Mouse (Mus musculus) embryo, embryonic 9.5 days (tissue): ENCODE measurements around the gene Srcap.
"Not testable (repeated sequence)": the region's sequence is repeated elsewhere in the genome, so short reads cannot be mapped to it uniquely, and the experiment has no call there.

Experiments
- DNase-seq: peaks from one replicate; pipeline ENCODE4 v3.0.0-alpha.2; 2017; ENCODE audit errors: extremely low spot score

Gene Srcap

DNA sequence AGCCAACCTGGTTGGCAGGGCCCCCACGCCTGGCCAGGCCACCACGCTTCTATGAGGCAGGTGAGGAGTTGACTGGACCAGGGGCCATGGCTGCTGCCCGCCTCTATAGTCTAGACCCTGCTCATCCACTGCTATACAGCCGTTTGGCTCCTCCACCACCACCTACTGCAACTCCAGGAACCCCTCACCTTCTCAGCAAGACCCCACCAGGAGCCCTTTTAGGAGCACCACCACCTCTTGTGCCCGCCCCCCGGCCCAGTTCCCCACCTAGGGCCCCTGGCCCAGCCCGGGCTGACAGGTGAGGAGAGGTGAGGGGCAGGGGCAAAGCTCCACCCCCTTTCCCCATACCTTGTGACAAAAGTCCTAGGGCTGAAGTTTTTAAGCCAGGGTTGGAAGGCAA lies 21.8 kb upstream of the Srcap start:
- no peak for DNase-seq

DNA sequence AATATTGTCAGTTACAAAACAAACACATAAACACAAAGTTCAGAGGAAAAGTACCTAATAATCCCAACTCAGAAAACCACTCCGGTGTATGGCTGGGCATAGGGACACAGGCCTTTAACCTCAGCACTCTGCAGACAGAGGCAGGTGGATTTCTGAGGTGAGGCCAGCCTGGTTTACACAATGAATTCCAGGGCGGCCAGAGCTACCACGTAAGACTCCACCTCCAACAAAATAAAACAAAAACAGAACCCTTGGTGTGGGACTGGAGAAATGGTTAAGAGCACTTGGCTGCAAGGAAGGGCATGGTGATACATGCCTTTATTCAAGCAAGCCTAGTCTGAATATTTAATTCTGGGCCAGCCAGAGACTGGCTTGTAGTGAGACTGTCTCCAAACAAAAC lies 19.9 kb upstream of the Srcap start:
- no peak for DNase-seq

DNA sequence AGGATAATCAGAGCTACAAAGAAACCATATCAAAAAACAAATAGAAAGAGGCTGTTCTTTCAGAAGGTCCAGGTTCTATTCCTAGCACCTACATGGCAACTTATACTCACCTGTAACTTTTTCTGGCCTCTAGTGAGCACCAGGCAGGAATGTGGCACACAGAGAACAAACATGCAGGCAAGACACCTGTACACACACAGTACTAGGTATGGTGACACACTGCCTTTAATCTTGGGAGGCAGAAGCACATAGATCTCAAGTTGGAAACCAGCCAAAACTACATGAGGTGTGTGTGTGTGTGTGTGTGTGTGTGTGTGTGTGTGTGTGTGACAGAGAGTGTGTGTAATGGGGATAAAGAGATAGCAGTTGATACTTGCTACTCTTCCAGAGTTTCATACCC lies 17.1 kb upstream of the Srcap start:
- DNase-seq, result no peak

DNA sequence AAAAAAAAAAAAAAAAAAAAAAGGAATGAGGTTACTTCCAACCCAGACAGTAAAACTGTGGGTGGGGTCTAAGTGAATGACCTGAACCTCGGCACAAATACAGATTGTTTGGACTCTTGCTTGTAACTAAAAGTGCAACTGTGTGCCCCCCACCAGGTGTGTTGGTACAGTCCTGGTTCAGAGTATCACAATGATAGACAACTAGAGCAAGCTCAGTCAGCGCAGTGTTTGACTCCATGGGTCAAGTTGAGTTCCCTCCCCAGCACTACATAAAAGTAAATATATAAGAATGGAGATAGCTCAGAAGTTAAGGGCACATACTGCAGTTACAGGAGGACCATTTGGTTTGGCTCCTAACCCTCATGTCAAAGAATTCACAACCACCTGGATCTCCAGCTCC lies 14.4 kb upstream of the Srcap start:
- no peak for DNase-seq

DNA sequence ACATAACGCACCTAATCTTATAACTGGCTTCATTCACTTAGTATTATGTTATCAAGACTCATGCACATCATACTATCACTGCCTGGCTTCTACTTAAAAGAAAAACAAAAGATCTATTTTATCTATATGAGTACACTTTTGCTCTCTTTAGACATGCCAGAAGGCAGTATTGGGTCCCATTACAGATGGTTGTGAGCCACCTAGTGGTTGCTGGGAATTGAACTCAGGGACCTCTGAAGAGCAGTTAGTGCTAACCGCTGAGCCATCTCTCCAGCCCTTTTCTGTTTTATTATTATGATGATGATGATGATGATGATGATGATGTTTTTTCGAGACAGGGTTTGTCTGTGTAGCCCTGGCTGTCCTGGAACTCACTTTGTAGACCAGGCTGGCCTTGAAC lies 13.4 kb upstream of the Srcap start:
- DNase-seq, result no peak

DNA sequence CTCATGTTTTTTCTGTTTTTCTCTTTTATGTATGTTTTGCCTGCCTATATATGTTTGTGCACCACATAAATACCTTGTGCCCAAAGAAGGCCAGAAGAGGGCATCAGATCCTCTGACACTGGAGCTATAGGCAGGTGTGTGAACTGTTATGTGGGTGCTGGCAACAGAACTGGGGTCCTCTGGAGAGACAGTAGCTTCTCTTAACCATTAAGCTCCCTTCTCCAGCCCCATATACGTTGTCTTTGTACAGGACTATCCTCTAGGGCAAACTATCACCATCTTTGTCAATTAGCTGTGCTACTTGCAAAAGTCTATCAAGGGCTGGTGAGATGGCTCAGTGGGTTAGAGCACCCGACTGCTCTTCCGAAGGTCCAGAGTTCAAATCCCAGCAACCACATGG lies 3.5 kb upstream of the Srcap start:
- DNase-seq, result no peak

DNA sequence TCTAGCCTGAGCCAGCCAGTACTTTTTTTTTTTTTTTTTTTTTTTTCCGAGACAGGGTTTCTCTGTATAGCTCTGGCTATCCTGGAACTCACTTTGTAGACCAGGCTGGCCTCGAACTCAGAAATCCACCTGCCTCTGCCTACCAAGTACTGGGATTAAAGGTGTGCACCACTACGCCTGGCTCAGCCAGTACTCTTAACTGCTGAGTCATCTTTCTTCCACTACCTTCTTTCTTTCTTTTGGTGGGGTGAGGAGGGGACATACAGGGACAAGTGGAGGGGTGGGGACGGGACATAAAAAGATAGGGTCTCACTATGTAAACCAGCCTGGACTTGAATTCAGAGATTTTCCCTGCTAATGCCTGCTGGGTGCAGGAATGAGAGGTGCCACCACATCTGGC lies 2.0 kb upstream of the Srcap start:
- DNase-seq, result not testable (repeated sequence)

DNA sequence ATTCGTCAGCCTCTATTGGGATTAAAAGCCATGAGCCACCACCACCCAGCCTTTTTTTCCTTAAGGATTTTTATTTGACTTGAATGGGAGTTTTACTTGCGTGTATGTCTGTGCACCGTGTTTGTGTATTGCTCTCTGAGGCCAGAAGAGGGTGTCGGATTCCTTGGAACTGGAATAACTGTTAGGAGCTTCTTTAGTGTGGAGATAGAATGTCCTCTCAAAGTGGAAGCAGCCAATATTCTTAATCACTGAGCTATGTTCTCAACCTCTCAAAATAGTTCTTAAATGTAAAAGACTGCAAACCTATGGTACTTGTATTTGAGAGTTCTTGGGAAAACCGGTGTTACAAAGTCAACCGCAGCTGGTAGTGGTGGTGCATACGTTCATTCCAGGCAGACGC lies 542 bp upstream of the Srcap start:
- DNase-seq, result no peak

DNA sequence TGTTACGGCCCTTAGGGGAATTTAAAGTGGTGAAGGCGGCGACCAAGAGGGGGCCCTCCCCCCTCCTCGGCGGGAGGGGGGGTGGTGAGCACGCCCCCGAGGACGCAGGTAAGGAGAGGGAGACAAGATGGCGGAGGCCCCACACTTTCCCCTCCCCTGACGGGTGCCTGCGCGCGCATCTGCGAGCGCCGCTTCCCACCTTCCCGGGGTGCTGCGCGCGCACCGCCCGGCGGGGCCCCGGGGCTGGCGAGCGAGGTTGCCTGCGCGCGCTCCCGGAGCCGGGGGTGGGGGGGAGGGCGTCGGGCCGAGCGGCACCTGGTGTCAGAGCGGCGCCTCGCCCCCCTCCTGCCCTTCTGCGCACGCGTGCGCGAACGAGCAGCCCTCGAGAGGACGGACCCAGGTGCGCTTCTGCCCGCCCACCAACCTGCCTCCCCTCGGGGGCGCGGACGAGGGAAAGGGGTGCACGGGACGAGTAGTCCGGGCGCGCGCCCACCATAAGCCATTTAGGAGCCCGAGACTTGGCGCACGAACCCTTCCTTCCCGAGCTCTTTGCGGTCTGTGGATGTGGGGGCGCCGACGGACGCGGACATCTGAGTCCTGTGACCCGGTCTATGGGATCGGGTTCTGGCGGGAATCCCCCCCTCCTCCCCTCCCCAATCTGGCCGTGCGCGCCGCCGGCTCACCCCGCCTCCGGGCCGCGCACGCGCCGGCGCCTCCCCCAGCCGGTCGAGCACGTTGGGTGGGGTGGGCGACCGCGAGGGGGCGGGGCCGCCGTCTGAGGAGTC lies 640 bp downstream of the Srcap start:
- peak; percentile 92 for DNase-seq

DNA sequence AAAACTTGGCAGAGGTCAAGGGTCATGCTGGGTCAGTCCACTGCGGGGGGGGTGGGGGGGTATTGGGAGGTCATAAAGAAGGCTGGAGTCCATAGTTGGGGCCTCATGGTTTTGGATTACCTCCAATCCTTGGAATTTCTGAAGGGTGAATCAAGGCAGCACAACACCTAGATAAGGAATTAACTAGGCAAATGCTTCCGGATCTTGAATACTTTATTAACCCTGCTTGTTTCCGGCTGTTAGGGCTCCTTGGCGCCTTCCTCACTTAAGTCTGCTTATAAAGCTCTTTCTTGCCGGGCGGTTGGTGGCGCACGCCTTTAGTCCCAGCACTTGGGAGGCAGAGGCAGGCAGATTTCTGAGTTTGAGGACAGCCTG lies 1.2 kb downstream of the Srcap start:
- DNase-seq, result no peak

DNA sequence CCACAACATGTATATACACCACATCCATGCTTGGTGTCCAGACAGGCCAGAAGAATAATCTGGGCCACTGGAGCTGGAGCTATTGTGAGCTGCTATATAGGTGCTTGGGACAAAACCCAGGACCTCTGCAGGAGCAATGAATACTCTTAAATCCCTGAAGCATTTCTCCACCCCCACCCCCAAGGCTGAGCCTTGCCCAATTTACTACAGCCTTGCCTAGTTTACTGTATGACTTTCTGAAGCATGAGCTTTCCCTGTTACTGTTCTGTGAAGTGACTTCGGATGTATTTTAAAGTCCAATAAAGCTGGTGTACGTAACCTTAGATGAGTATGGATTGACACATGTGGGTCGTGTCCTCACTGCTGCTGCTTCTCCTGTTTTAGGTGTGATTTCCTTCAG lies 2.0 kb downstream of the Srcap start:
- no peak for DNase-seq

DNA sequence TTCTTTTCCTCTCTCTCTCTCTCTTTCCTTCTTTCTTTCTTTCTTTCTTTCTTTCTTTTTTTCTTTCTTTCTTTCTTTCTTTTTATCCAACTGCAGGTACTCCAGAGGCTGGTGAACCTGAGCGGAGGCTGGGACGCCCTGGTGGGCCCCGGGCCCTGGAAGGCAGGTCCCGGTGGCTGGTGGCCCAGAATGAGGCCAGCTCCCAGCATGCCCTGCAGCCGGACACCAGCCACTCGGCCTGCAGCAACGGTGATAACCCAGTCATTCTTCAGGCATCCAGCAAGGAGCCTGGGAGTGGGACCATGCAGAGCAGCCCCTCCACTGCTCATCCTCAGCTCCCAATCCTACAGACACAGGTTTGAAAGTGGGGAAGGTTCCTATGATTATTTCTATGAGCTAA lies 4.1 kb downstream of the Srcap start:
- no peak for DNase-seq

DNA sequence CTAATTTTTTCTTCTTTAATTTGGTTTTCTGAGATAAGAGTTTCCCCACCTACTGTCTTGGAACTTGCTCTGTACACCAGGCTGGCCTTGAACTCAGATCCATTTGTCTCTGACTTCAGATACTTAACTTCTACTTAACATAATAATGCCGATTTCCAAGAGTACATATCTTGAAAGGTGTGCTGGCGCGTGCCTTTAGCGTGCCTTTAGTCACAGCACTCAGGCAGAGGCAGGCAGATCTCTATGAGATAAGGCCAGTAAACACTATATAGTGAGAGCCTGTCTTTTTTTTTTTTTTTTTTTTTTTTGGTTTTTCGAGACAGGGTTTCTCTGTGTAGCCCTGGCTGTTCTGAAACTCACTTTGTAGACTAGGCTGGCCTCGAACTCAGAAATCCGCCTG lies 4.6 kb downstream of the Srcap start:
- no peak for DNase-seq

DNA sequence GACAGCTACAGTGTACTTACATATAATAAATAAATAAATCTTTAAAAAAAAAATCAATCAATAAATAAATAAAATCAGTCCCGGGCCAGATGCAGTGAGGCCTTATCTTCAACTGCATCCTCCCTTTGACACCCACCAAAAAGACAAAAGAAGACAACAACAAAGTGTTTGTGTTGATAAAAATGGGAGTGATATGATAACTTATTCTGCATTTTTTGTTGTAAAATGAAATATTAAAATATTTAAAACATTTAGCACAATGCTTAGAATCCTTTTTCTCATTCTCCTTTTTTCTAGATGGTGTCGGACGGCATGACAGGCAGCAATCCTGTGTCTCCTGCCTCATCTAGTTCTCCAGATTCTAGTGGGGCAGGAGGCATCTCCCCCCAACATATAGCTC lies 7.5 kb downstream of the Srcap start, which contains the start of gene Gm42715:
TSS of gene Gm42715 (plus strand) at position 301 of the 400 bp plus-strand sequence.
- DNase-seq, result no peak

DNA sequence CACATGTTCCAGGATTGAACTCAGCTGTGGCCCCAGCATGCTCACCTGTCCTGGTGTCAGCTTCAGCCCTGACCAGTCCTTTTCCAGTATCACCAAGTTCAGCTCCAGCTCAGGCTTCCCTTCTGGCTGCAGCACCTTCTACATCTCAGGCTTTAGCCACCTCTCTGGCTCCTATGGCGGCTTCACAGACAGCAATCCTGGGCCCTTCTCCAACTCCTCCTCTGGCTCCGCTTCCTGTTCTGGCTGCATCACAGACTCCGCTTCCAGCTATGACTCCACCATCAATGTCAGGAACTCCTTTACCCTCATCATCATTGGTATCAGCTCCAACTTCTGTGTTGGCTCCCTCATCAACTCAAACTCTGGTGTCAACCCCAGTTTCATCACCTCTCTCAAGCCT lies 29.9 kb downstream of the Srcap start:
- no peak for DNase-seq

DNA sequence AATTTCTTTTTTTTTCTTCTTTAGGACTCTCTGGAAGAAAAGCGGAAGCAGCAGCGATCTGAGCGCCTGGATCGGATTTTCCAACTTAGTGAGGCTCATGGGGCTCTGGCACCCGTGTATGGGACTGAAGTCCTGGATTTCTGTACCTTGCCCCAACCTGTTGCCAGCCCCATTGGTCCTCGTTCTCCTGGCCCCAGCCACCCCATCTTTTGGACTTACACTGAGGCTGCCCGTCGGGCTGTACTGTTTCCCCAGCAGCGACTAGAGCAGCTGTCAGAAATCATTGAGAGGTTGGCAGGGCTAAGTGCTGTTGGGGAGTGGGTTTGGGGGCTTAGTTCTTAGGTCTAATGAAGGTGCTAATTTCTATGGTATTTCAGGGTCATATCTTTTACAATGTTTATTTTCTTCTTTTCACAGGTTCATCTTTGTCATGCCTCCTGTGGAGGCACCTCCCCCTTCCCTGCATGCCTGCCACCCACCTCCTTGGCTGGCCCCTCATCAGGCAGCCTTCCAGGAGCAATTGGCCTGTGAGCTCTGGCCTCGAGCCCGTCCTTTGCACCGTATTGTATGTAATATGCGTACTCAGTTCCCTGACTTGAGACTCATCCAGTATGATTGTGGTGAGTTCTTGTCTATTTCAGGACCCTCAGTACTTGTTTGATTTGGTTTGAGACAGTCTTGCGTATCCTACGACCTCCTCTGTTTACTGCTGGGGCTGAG lies 37.5 kb downstream of the Srcap start:
- no peak for DNase-seq

DNA sequence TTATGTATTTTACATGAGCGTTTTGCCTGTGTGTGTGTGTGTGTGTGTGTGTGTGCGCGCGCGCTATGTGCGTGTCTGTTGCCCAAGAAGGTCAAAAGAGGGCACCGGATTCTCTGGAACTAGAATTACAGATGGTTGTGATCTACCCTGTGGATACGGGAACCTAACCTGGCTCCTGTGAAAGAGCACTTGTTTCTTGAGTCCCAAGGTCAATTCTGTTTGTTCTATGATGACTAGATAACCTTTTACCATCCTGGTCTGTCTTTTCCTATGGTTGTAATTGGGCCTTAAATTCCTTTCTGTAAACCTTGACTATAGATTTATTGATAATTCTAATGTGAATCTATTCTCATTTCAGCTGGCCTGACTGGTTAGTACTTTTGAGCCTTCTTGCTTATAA lies 39.8 kb downstream of the Srcap start:
- no peak for DNase-seq

DNA sequence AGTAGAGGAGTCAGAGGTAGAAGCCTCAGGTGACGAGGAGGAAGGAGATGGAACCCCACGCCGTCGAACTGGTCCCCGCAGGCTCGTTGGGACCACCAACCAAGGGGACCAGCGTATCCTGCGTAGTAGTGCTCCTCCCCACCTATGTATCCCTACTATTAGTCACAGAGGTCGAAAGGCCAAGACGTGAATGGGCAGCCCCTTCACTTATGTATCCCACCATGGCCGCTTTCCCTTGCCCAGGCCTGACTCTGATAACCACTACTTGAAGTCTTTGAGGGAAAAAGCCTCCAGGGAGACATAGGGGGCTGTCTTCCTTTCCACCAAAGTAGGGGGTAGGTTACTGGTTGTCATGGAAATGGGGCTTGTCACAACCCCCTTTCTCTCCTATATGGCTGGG lies 48.8 kb downstream of the Srcap start:
- DNase-seq, result no peak

DNA sequence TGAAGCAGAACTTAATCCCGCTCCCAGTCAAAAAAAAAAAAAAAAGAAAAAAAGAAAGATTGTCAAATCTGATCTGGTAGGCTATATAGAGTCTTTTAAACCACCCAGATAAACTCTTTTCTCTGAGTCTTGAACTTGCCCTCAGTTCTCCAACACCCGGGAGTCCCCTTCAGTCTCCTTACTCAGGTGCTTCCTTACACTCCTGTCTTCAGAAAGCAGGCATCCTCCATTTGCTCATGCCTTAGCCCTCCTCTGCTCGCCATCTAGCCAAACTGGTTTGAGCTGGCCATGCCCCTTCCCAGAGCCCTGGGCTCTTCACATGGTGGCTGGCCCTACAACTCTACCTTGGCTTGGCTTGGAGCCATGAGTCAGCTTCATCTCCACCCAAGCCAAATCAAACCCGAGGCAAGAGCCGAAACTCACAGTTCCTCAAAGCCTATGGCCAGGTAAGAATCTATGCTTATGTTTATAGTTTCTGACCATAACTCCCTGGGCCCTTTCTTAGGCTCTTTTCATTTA lies 49.6 kb downstream of the Srcap start, which contains the start of gene Tmem265:
TSS of gene Tmem265 (plus strand) at position 51 of the 519 bp plus-strand sequence.
- DNase-seq, result no peak

DNA sequence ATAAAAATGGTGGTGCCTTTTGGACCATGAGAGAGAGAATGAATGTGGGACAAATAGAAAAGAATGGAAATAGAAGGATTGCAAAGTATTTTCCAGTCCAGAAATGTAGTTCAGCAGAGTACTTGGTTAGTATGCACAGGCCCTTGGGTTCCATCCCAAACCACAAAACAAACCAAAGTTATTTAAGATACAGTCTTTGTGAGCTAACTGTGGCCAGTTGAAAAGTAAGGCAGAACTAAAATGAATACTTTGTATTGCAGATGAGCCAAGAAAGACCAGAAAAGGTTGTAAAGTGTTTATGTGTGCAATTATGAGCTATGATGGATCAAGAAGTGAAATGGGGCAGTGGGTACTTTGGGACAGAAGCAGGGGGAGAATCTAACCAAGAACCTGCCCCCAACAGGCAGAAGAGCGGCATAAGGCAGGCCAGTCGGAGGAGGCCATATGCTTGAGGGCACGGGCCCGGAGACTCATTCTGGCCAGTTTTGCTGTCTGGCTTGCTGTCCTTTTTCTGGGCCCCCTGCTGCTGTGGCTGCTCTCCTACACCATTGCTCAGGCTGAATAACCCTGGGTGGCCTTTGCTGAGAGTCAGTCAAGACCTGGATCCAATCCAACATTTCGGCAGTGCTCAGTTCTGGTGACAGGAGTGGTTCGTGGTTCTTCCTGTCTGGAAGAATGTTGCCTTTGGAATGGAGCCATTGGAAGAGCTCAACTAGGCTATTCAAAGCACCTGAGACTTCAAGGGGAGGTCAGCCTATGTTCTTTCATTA lies 52.8 kb downstream of the Srcap start:
- DNase-seq, result no peak

DNA sequence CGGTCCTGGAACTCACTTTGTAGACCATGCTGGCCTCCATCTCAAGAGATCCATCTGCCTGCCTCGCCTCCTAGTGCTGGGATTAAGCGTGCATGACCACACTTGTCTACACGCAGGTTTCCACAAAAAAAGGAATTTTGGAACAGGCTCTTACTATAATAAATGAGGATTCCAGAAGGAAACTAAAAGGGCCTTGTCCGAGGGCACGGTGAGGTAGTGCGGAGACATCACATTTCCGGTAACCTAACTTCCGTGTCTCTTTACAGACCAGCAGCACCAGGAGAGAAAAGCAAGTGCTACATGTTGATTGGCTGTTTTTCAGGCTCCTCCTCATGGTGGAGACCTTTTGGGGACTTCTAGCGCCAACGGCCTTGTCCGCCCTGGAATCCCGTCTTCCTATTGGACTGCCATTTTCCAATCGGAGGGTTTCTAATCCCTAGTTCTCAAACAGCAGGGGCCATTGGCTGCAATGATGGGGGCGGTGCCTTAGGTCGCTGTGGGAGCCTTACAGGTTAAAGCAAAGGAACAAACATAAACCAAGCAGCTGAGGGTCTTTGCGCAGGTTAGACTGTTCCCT lies 61.2 kb downstream of the Srcap start, which contains the start of gene Phkg2:
TSS of gene Phkg2 (plus strand) at position 446 of the 577 bp plus-strand sequence.
- peak; percentile 90 for DNase-seq

DNA sequence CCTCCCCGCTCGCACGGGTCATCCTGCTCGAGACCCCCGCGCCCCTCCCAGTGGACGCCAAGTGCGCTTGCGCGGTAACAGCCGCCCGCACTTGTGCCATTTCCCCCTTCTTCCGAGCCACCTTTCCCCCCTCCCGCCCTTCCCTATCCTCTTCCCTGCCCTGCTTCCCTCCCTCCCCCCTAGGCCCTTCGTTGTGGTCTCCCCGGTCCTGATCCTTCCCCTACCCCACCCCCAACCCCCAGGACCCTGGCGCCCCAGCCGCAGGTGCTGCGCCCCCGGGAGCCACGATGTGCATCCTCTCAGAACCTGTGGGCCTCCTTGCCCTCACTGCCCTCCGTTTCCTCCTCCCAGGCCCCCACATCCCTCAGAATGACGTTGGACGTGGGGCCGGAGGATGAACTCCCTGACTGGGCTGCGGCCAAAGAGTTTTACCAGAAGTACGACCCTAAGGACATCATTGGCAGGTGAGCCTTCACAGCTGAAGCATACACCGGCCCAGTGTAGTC lies 61.8 kb downstream of the Srcap start:
- no peak for DNase-seq
